Mouse (Mus musculus) hindbrain, postnatal 0 days (tissue): ENCODE data around the gene Gucd1. TPM values are rescaled to one million over a fixed set of nuclear protein-coding genes. Genes with fewer than 3 reads are reported as not detected.

Source experiments
- ATAC-seq: fragments of 200-750 bp; cut with Nextera tagmentation; 2 replicates; pipeline ENCODE4 v1.8.0; 2017; ENCODE audit warnings: mild to moderate bottlenecking, moderate TSS enrichment, moderate library complexity
- DNase-seq: peaks from one replicate; pipeline ENCODE4 v3.0.0-alpha.2; 2015; ENCODE audit warnings: low spot score
- H3K27ac ChIP-seq: fragments of 300-500 bp; sonication (generic); 2 replicates; pipeline ENCODE4 v1.5.1; 2014; ENCODE audit warnings: mild to moderate bottlenecking
- H3K27me3 ChIP-seq: fragments of 300-500 bp; sonication (generic); 2 replicates; pipeline ENCODE4 v1.6.1; 2014; ENCODE audit warnings: low read length, mixed read lengths; ENCODE audit not compliant: insufficient read depth
- H3K36me3 ChIP-seq: fragments of 300-500 bp; sonication (generic); 2 replicates; pipeline ENCODE4 v1.6.1; 2014; ENCODE audit warnings: low read length, mixed read lengths; ENCODE audit not compliant: insufficient read depth
- H3K4me1 ChIP-seq: fragments of 300-500 bp; sonication (generic); 2 replicates; pipeline ENCODE4 v1.6.1; 2014; ENCODE audit warnings: antibody characterized with exemption, low read length, mixed read lengths; ENCODE audit not compliant: insufficient read depth
- H3K4me2 ChIP-seq: fragments of 300-500 bp; sonication (generic); 2 replicates; pipeline ENCODE4 v1.6.1; 2014; ENCODE audit warnings: low read depth, mild to moderate bottlenecking, low read length, moderate library complexity, mixed read lengths
- H3K4me3 ChIP-seq: fragments of 300-500 bp; sonication (generic); 2 replicates; pipeline ENCODE4 v1.5.1; 2014; ENCODE audit warnings: low read length
- H3K9ac ChIP-seq: fragments of 300-500 bp; sonication (generic); replicated peaks from 2 replicates; pipeline ENCODE4 v1.6.1; 2014; ENCODE audit warnings: mild to moderate bottlenecking, low read length, moderate library complexity, mixed read lengths
- H3K9me3 ChIP-seq: fragments of 300-500 bp; sonication (generic); 2 replicates; pipeline ENCODE4 v1.6.1; 2016; ENCODE audit warnings: low read length, mixed read lengths
- CTCF ChIP-seq: IDR thresholded peaks from 2 replicates; pipeline ENCODE4 v1.5.1; 2016; ENCODE audit warnings: antibody characterized with exemption, control low read depth, low read depth
- WGBS: fragments of 180-500 bp; shearing (Covaris S2); extraction: QIAGEN DNeasy Blood & Tissue Kit; methylation state at CpG from one replicate; pipeline ENCODE4 v1.1.7; 2014; 5-methylcytosine and 5-hydroxymethylcytosine counted together
- polyA plus RNA-seq: library from polyadenylated mRNA; unstranded; fragments of >200 nt; fragmentation: Nextera tagmentation; extraction: Ambion mirVana; gene quantifications from 2 replicates; pipeline ENCODE4 v1.2.1, GENCODE M21; 2015
- total RNA-seq: library from RNA; depleted of rRNA; stranded (reverse); fragments of >200 nt; gene quantifications from 2 replicates; pipeline ENCODE4 v1.2.3, GENCODE M21; 2014

Gene Gucd1
- total and polyA plus RNA-seq, 2 experiments from 2014 or later: 15.6 to 44.3 TPM

DNA sequence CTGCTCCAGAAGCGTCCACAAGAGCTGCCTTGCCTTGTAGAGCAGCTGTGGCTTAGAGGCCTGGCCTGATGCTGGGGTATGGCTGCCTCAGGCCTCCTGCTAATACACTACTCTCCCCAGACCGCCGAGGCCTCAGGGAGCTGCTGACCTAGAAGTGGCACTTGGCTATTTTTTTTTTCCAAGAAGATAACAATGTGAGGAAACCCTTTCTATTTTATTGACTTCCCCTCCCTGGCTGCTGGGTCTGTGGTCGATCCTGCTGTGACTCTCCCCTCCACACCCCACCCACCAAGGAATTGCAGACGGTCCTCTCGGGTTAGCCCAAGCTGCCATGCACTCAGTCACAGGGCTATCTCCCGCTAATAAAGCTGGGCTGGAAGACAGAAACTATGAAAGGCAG lies 183.6 kb downstream of the Gucd1 start:
- H3K36me3 ChIP-seq: no peaks in the 10 kb centered on the region
- ATAC-seq: no peak
- no peak overlapping the region for H3K4me2 ChIP-seq
- H3K4me3 ChIP-seq: no peak overlapping the region
- H3K9ac ChIP-seq: no peak overlapping the region
- TF ChIP-seq CTCF: no peak
- H3K27me3 ChIP-seq: no peaks in the 10 kb centered on the region
- no peaks in the 10 kb centered on the region for H3K9me3 ChIP-seq
- WGBS: 78% methylated on average over 7 of the region's 7 CpGs
- H3K4me1 ChIP-seq: no peaks in the 10 kb centered on the region
- no peak for DNase-seq
- H3K27ac ChIP-seq: no peak overlapping the region

DNA sequence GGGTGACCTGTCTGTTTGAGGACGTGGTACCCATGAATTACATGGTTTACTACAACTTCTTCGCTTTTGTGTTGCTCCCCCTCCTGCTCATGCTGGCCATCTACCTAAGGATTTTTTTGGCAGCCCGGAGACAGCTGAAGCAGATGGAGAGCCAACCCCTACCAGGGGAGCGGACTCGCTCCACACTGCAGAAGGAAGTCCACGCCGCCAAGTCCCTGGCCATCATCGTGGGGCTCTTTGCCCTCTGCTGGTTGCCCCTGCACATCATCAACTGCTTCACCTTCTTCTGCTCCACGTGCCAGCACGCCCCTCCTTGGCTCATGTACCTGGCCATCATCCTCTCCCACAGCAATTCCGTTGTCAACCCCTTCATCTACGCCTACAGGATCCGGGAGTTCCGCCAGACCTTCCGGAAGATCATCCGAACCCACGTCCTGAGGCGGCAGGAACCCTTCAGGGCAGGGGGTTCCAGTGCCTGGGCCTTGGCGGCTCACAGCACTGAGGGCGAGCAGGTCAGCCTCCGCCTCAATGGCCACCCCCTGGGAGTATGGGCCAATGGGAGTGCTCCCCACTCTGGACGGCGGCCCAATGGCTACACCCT lies 184.5 kb downstream of the Gucd1 start:
- 93% methylated on average over 23 of the region's 23 CpGs for WGBS
- H3K4me3 ChIP-seq: no peak overlapping the region

GRCm38 (mm10) chr10:75332268-75332667 lies 185.5 kb downstream of the Gucd1 start:
- 88% methylated on average over 3 of the region's 3 CpGs for WGBS
- Histone ChIP-seq H3K9ac (no peak overlapping the region), H3K36me3 (no peaks in the 10 kb centered on the region), H3K4me1 (no peaks in the 10 kb centered on the region), H3K27ac (no peak overlapping the region), H3K4me3 (no peak overlapping the region), H3K27me3 (no peaks in the 10 kb centered on the region), H3K4me2 (no peak overlapping the region), H3K9me3 (no peaks in the 10 kb centered on the region)
- ATAC-seq (no peak), DNase-seq (no peak)
- no peak for TF ChIP-seq CTCF

More for the DNA sequence above, 184.5 kb downstream of the Gucd1 start:
- no peak for TF ChIP-seq CTCF
- Histone ChIP-seq H3K27ac (no peak overlapping the region), H3K9ac (no peak overlapping the region), H3K9me3 (no peaks in the 10 kb centered on the region), H3K36me3 (no peaks in the 10 kb centered on the region), H3K4me1 (no peaks in the 10 kb centered on the region), H3K4me2 (no peak overlapping the region), H3K27me3 (no peaks in the 10 kb centered on the region)
- ATAC-seq: no peak
- no peak for DNase-seq

GRCm38 (mm10) chr10:75328201-75328704 lies 189.5 kb downstream of the Gucd1 start:
- no peak for TF ChIP-seq CTCF
- no peaks in the 10 kb centered on the region for H3K27me3 ChIP-seq
- no peaks in the 10 kb centered on the region for H3K36me3 ChIP-seq
- no peak for DNase-seq
- H3K4me2 ChIP-seq: no peak overlapping the region
- H3K9ac ChIP-seq: no peak overlapping the region
- no peaks in the 10 kb centered on the region for H3K4me1 ChIP-seq
- WGBS: 54% methylated on average over 4 of the region's 4 CpGs
- H3K4me3 ChIP-seq: no peak overlapping the region
- H3K9me3 ChIP-seq: no peaks in the 10 kb centered on the region
- H3K27ac ChIP-seq: no peak overlapping the region
- no peak for ATAC-seq

DNA sequence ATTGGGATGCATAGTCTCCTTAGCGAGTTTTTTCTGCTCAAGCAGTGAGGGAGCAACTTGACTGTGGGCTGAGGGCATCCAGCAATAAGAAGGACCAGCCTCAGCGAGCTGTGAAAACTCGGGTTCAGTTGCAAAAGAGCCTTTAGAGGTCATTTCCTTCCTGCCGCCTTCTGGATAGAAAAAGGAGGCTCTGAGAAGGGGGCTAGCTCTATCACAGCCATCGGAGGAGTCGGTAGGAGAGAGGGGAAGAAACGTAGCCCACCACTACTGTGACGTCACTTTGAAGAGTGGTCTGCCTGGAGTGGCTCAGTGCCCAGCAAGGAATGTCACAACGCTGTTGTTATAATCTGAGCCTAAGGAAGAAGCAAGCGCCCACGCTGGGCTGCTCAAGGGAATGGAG lies 190.7 kb downstream of the Gucd1 start:
- Histone ChIP-seq H3K27ac (no peak overlapping the region), H3K36me3 (no peaks in the 10 kb centered on the region), H3K4me1 (no peaks in the 10 kb centered on the region), H3K9ac (no peak overlapping the region), H3K4me3 (no peak overlapping the region), H3K9me3 (no peaks in the 10 kb centered on the region), H3K4me2 (no peak overlapping the region), H3K27me3 (no peaks in the 10 kb centered on the region)
- TF ChIP-seq CTCF: no peak
- WGBS: 73% methylated on average over 11 of the region's 11 CpGs
- DNase-seq (no peak), ATAC-seq (no peak)

GRCm38 (mm10) chr10:75326553-75326952 lies 191.2 kb downstream of the Gucd1 start:
- WGBS: 72% methylated on average over 3 of the region's 3 CpGs
- DNase-seq: no peak

GRCm38 (mm10) chr10:75325821-75326220 lies 192.0 kb downstream of the Gucd1 start:
- no peak for TF ChIP-seq CTCF
- Histone ChIP-seq H3K27me3 (no peaks in the 10 kb centered on the region), H3K36me3 (no peaks in the 10 kb centered on the region), H3K9ac (no peak overlapping the region), H3K27ac (no peak overlapping the region), H3K4me1 (no peaks in the 10 kb centered on the region), H3K4me3 (no peak overlapping the region), H3K9me3 (no peaks in the 10 kb centered on the region), H3K4me2 (no peak overlapping the region)
- DNase-seq (no peak), ATAC-seq (no peak)
- 96% methylated on average over 23 of the region's 23 CpGs for WGBS

More at GRCm38 (mm10) chr10:75326553-75326952, 191.2 kb downstream of the Gucd1 start:
- H3K36me3 ChIP-seq: no peaks in the 10 kb centered on the region
- no peak overlapping the region for H3K9ac ChIP-seq
- no peaks in the 10 kb centered on the region for H3K4me1 ChIP-seq
- TF ChIP-seq CTCF: no peak
- ATAC-seq: no peak
- no peak overlapping the region for H3K4me2 ChIP-seq
- H3K4me3 ChIP-seq: no peak overlapping the region
- no peak overlapping the region for H3K27ac ChIP-seq
- H3K9me3 ChIP-seq: no peaks in the 10 kb centered on the region
- no peaks in the 10 kb centered on the region for H3K27me3 ChIP-seq
